Mouse (Mus musculus) liver (tissue): ENCODE measurements around the gene Mta2.
"Not testable (repeated sequence)": the region's sequence is repeated elsewhere in the genome, so short reads cannot be mapped to it uniquely, and the experiment has no call there.

ENCODE experiments used
- DNase-seq: peaks from one replicate; pipeline ENCODE4 v3.0.0-alpha.2; 2020; ENCODE audit warnings: mixed read lengths

Mta2 gene

GRCm38 (mm10) chr19:8967893-8968292 is 26.2 kb downstream of the Mta2 start:
- DNase-seq, result no peak

- not testable (repeated sequence) for DNase-seq
Observed at GRCm38 (mm10) chr19:8972491-8972890, 30.8 kb downstream of the Mta2 start.

GRCm38 (mm10) chr19:8974638-8975037 is 33.0 kb downstream of the Mta2 start:
- no peak for DNase-seq

DNA sequence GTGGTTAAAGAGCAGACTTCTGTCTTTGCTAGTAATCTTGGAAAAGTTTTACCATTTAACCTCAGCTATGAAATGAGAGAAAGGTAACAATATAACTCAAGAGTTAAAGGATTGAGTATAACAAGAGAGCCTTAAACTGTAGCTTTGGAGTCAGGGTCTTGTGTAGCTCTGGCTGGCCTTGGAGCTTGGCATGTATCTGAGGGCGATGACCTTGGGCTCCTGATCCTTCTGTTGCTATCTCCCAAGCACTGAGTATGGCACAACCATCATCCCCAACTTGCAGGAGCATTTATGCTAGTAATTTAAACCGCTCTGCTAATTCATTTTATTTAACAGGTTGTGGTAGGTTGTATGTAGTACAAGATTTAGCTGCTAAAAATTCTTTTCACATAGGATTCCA is 33.8 kb downstream of the Mta2 start:
- DNase-seq, result no peak

GRCm38 (mm10) chr19:8976535-8976934 is 34.9 kb downstream of the Mta2 start:
- DNase-seq, result peak; percentile 48

DNA sequence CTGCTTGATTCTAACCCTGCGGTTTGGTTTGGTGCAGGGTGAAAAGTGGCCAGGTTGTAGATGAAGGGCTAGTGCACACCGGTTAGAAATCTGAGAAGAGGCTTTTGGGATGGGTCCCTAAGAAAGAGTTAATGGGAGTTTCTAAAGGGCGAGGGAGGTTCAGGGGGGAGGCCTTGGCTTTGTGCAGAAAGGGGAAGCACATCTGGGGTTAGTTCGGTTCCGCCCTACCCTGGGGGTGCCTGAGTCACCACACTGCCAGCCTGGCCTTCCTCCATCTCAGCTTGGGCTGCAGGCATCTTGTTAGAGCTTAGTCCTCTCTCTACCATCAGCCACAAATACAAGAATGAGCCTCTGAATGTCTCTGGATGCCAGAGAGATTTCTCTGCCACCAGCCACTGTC is 39.1 kb downstream of the Mta2 start:
- no peak for DNase-seq

- DNase-seq, result no peak
Observed at GRCm38 (mm10) chr19:8981450-8982168, 39.9 kb downstream of the Mta2 start.

DNA sequence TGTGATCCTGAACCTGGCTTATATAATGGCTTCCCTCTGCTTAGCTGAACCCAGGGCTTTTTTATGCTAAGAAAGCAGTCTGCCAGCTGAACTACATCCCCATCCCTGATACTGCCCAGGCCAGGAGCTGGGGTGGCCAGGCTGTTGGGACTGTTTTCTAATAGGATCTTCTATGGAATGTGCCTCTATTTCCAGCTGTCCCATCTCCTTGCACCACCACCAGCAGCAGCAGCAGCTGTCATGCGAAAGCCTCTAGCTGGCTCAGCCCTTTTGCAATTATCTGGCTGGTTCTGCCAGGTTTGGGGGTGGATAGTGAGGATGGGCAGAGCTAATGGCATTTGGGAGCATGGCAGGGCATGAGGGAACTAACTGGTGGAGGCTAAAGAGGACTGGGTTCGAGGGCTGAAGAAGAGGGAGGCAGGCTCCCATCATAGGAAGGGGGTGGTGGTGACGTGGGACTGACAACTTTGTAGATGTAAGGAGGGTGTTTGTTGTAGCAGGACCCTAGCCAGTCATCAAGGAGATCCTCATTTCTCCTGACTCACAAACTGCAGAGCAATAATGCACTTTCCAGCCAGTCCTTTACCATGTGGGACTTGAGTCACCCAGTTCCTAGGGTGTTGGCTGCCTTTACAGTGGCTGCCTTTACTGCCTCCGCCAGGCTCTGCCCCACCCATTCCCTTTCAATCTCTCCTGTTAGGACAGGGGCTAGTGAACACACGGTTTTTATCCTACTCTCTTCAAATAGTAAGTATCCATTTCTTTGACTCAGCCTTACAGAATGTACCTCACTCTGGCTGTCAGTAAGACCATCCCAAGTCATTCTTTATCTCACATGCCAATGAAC is 40.9 kb downstream of the Mta2 start:
- DNase-seq, result no peak

DNA sequence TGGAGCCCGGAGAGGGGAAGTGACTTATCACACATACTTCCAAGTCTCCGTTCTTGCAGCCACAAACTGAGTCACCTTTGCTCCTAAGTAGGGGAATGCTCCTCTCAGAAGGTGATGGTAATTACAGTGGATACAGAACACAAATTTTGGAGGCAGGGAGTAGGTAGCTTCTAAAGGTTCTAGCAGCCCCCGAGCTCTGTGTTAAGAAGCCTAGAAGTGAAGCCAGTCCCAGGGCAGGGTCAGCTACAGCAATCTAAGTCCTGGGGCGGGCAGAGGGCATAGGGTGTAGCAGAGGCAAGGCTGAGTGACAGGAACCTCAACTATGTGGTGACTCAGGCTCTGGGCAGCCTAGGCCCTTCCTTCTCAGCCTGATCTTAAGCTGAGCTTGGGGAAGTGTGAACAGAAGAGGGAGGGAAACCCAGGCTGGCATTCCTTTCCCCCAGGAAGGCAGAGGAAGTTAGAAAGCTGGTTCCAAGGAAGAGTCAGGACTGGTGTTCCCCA is 41.5 kb downstream of the Mta2 start:
- no peak for DNase-seq

DNA sequence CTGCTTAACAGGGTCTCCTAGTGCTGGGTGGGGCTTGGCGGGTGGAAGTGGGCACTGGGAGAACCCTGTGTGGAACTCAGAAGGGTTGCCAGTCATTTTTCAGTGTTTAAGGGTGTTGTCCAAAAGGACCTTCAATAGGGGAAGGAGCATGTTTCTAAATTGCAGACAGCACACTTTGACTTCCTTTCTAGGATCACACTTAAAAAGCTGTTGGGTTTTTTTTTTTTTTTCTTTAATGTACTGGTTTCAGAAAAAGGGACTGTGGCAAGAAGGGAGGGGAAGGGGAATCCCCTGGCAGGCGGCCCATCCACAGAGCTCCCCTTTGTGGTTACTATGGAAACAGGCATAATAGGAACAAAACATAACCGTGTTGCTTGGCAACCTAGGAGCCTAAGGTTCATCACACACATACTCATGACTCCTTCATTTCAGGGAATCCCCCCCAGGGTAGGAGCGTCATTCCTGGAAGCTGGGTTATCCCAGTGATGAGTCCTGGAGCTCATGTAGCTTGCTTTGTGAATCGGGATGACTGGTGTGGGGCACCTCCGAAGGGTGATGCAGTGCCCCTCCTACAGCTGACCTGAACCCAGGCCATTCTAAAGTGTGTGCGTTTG is 42.7 kb downstream of the Mta2 start:
- peak; percentile 38 for DNase-seq

DNA sequence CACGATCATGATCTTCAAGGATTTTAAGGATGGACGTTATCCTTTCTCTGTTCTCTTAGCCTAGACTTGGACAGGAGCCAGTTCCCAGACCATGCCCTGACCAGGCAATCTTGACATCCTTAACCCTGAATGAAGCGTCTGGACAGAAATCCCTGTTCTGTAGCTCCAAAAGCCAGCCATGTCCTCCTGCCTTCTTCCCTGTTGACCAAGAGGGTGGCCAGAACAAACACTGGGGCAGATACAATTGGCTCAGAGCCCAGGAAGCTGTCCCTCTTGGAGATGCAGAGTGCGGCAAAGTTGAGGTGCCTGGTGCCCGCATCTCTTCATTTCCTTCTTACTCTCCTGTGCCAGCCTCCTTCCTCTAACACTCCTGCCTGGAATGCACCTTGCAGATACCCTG is 44.2 kb downstream of the Mta2 start:
- no peak for DNase-seq

DNA sequence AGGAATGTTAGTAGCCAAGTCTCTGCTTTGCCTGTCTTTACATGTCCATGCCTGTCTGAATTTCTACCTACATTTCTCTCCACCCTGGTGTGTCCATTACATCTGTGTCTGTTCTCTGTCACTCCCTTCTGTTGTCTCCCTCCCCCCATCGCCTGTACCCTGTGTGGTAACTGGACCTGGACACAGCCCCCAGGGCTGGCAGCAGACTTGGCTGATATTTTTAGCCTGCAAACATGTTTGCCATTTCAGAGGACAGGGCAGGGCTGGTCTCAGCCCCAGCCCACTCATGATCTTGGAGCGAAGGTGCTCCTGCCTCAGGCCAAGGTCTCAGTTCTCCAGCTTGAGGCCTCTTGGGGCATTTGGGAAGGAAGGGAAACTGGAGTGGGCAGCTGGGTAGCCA is 46.1 kb downstream of the Mta2 start:
- no peak for DNase-seq

- no peak for DNase-seq
Observed at GRCm38 (mm10) chr19:8988346-8989065, 46.8 kb downstream of the Mta2 start.

DNA sequence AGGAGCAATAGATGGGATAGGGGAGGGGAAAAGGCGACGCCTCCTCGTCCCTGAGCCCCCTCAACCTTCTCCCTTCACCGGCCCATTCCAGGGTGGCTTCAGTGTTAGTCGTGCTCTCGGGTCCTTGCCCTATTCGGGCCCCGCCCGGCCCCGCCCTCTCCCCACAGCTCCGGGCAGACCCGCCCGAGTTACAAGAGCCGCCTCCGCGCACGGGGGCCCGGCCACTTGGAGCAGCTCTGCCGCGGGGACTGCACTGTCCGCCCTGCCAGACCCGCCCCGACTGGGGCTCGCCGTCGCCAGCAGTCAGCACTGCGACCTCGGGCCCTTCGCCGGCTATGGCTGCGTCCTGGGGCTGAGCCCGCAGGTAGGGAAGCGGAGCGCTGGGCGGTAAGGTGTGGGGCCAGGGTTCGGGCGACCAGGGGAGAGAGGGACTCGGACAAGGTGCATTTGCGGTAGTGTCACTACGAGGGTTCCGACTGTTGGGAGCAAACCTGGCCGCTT is 47.4 kb downstream of the Mta2 start, which contains the start of gene Ahnak:
Gene Ahnak, plus strand, starts transcription at position 219 of the 501 bp plus-strand sequence.
- peak; percentile 74 for DNase-seq

- DNase-seq, result peak; percentile 76
Observed at GRCm38 (mm10) chr19:8989567-8990431, 48.1 kb downstream of the Mta2 start.

DNA sequence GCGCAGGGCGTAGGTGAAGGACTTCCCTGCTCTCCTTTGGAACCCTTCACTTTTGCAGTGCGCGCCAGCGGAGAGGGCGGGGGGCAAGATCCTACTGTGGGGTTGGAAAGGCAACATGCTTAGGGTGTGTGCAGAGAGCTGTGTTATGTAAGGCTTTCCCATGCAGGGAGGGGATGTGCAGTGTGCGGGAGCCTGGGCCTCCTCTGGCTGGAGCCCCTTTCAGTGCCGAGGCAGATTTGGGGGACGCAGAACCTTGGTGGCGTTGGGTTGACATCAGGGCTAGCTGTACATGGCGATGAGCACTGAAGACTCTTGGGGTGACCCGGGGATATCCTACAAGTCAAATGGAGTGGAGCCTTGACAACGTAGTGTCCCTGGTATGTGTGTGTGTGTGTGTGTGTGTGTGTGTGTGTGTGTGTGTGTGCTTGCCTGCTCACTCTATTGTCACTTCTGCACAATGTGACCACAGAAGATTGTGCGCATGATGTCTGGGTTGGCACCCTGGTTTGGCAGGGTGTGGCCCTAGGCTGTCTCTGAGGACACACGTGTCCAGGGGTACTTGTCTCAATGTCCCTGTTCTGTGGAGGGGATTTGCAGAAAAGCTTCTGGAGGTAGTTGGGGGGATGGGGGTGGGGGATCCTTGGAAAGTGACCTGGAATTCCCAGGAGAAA is 48.9 kb downstream of the Mta2 start:
- no peak for DNase-seq

GRCm38 (mm10) chr19:8991245-8991870 is 49.7 kb downstream of the Mta2 start:
- DNase-seq, result no peak

DNA sequence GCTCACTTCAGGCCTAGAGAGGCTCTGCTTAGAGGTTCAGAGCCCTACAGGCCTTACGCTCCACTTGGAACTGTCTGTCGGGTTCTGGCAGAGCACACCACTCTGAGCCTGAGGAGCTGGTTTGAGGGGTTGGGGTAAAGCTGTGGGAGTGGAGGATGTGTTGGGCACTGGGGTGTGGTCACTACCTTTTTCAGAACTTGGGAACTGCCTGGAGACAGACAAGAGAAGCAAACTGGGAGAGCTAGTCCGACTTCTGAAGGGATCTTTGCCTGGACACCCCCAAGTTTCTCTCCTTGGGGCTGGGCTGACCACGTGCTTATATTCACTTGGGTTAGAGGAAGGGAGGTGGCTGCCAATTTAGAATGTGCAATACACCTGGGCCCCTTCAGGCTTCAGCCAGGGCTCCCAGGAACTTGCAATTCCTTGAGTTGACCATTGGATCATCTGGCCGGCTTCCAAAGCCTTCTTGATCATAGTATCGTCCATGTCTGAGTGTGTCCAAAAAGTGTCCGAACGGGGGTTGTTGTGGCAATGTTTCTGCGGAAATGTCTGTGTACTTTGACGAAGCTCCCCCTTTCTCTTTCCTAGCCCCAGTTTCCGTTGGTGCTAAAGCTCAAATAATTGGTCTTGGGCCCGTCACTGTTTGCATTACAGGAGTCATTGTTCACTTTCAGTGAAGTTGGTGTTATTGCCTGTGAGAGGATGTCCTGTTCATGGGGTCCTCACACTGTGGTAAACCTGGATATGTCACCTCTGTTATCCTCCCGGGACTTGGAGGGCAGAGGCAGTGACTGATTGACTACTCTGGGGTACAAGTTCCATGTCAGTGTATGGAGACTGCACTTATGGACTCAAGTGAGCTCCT is 50.4 kb downstream of the Mta2 start:
- DNase-seq, result no peak
